Mouse (Mus musculus) kidney, postnatal 0 days (tissue): ENCODE measurements at regions not wholly inside any gene's neighbourhood (a gene's known extent, or its start where the extent isn't known, plus 50 kb on each side); places are given as distances from the start of the nearest gene placed in this dataset.

Source experiments
- ATAC-seq: fragments of 200-750 bp; cut with Nextera tagmentation; replicated peaks from 2 replicates; pipeline ENCODE4 v1.8.0; 2017; ENCODE audit warnings: low read depth, moderate number of reproducible peaks, moderate TSS enrichment, moderate library complexity; ENCODE audit not compliant: low FRiP score
- DNase-seq: peaks from one replicate; pipeline ENCODE4 v3.0.0-alpha.2; 2016; ENCODE audit warnings: low spot score
- H3K27ac ChIP-seq: fragments of 300-500 bp; sonication (generic); 2 replicates; pipeline ENCODE4 v1.5.1; 2014; ENCODE audit warnings: mild to moderate bottlenecking
- H3K27me3 ChIP-seq: fragments of 300-500 bp; sonication (generic); 2 replicates; pipeline ENCODE4 v1.6.1; 2014; ENCODE audit warnings: low read length, mixed read lengths; ENCODE audit not compliant: insufficient read depth
- H3K36me3 ChIP-seq: fragments of 300-500 bp; sonication (generic); 2 replicates; pipeline ENCODE4 v1.6.1; 2014; ENCODE audit warnings: low read length, mixed read lengths; ENCODE audit not compliant: insufficient read depth
- H3K4me1 ChIP-seq: fragments of 300-500 bp; sonication (generic); replicated peaks from 2 replicates; pipeline ENCODE4 v1.6.1; 2014; ENCODE audit warnings: antibody characterized with exemption, low read length, mixed read lengths; ENCODE audit not compliant: insufficient read depth
- H3K4me2 ChIP-seq: fragments of 300-500 bp; sonication (generic); 2 replicates; pipeline ENCODE4 v1.6.1; 2014; ENCODE audit warnings: mild to moderate bottlenecking, low read length, moderate library complexity, mixed read lengths
- H3K4me3 ChIP-seq: fragments of 300-500 bp; sonication (generic); replicated peaks from 2 replicates; pipeline ENCODE4 v1.5.1; 2014; ENCODE audit warnings: low read depth, low read length
- H3K9ac ChIP-seq: fragments of 300-500 bp; sonication (generic); 2 replicates; pipeline ENCODE4 v1.6.1; 2014; ENCODE audit warnings: low read depth, low read length
- H3K9me3 ChIP-seq: fragments of 300-500 bp; sonication (generic); replicated peaks from 2 replicates; pipeline ENCODE4 v1.6.1; 2016; ENCODE audit warnings: low read length, inconsistent platforms, mixed read lengths
- CTCF ChIP-seq: IDR thresholded peaks from 2 replicates; pipeline ENCODE4 v1.5.1; 2016; ENCODE audit warnings: antibody characterized with exemption, low read depth, mild to moderate bottlenecking, moderate library complexity
- WGBS: fragments of 180-500 bp; shearing (Covaris S2); extraction: QIAGEN DNeasy Blood & Tissue Kit; methylation state at CpG from one replicate; pipeline ENCODE4 v1.1.7; 2014; 5-methylcytosine and 5-hydroxymethylcytosine counted together

GRCm38 (mm10) chr9:69623312-69623711 is 137.4 kb downstream of the Foxb1 start:
- H3K4me1 ChIP-seq, result no peaks in the 10 kb centered on the region
- H3K9ac ChIP-seq, result no peak overlapping the region
- ATAC-seq (no peak), DNase-seq (peak; percentile 85)
- WGBS, result 23% methylated on average over 7 of the region's 7 CpGs
- no peak overlapping the region for H3K27ac ChIP-seq
- H3K36me3 ChIP-seq, result no peaks in the 10 kb centered on the region
- no peak overlapping the region for H3K4me2 ChIP-seq
- no peaks in the 10 kb centered on the region for H3K27me3 ChIP-seq
- H3K9me3 ChIP-seq, result no peaks in the 10 kb centered on the region
- peak; percentile 89 for TF ChIP-seq CTCF
- H3K4me3 ChIP-seq, result no peak overlapping the region

- TF ChIP-seq CTCF, result no peak
- no peak for DNase-seq
- Histone ChIP-seq H3K9ac (no peak overlapping the region), H3K4me2 (no peak overlapping the region), H3K36me3 (no peaks in the 10 kb centered on the region), H3K27me3 (no peaks in the 10 kb centered on the region), H3K9me3 (no peaks in the 10 kb centered on the region), H3K27ac (no peak overlapping the region), H3K4me3 (no peak overlapping the region), H3K4me1 (no peaks in the 10 kb centered on the region)
- 57% methylated on average over 3 of the region's 3 CpGs for WGBS
- ATAC-seq, result no peak
Measured at GRCm38 (mm10) chr9:69621006-69621405, 139.7 kb downstream of the Foxb1 start.

- WGBS, result 72% methylated on average over 2 of the region's 2 CpGs
- Histone ChIP-seq H3K4me3 (no peak overlapping the region), H3K9ac (no peak overlapping the region), H3K4me1 (no peaks in the 10 kb centered on the region), H3K36me3 (no peaks in the 10 kb centered on the region), H3K27ac (no peak overlapping the region), H3K9me3 (no peaks in the 10 kb centered on the region), H3K27me3 (no peaks in the 10 kb centered on the region), H3K4me2 (no peak overlapping the region)
- ATAC-seq (no peak), DNase-seq (no peak)
- no peak for TF ChIP-seq CTCF
Measured at GRCm38 (mm10) chr9:69617328-69617727, 143.4 kb downstream of the Foxb1 start.

GRCm38 (mm10) chr9:69597472-69597871 is 144.1 kb downstream of the Anxa2 start:
- H3K9ac ChIP-seq, result no peak overlapping the region
- DNase-seq, result no peak
- H3K27ac ChIP-seq, result no peak overlapping the region
- no peak overlapping the region for H3K4me2 ChIP-seq
- H3K4me3 ChIP-seq, result no peak overlapping the region
- H3K4me1 ChIP-seq, result no peaks in the 10 kb centered on the region
- 65% methylated on average over 8 of the region's 8 CpGs for WGBS
- ATAC-seq, result no peak
- no peaks in the 10 kb centered on the region for H3K27me3 ChIP-seq
- no peaks in the 10 kb centered on the region for H3K36me3 ChIP-seq
- no peak for TF ChIP-seq CTCF
- no peaks in the 10 kb centered on the region for H3K9me3 ChIP-seq

- Histone ChIP-seq H3K4me2 (no peak overlapping the region), H3K9me3 (no peaks in the 10 kb centered on the region), H3K27ac (no peak overlapping the region), H3K27me3 (no peaks in the 10 kb centered on the region), H3K9ac (no peak overlapping the region), H3K4me1 (no peaks in the 10 kb centered on the region), H3K36me3 (no peaks in the 10 kb centered on the region), H3K4me3 (no peak overlapping the region)
- WGBS, result 81% methylated on average over 15 of the region's 15 CpGs
- DNase-seq (no peak), ATAC-seq (no peak)
- no peak for TF ChIP-seq CTCF
Measured at GRCm38 (mm10) chr9:69592329-69593062, 139.1 kb downstream of the Anxa2 start.

GRCm38 (mm10) chr9:69588846-69589245 is 135.4 kb downstream of the Anxa2 start:
- Histone ChIP-seq H3K27me3 (no peaks in the 10 kb centered on the region), H3K4me3 (no peak overlapping the region), H3K27ac (no peak overlapping the region), H3K36me3 (no peaks in the 10 kb centered on the region), H3K9me3 (no peaks in the 10 kb centered on the region), H3K9ac (no peak overlapping the region), H3K4me1 (no peaks in the 10 kb centered on the region), H3K4me2 (no peak overlapping the region)
- ATAC-seq (no peak), DNase-seq (no peak)
- no peak for TF ChIP-seq CTCF
- WGBS, result 84% methylated on average over 4 of the region's 4 CpGs

GRCm38 (mm10) chr9:69587096-69587495 is 133.7 kb downstream of the Anxa2 start:
- ATAC-seq, result no peak

More at GRCm38 (mm10) chr9:69587096-69587495, 133.7 kb downstream of the Anxa2 start:
- Histone ChIP-seq H3K9ac (no peak overlapping the region), H3K4me1 (no peaks in the 10 kb centered on the region), H3K4me2 (no peak overlapping the region), H3K4me3 (no peak overlapping the region), H3K27ac (no peak overlapping the region), H3K27me3 (no peaks in the 10 kb centered on the region), H3K36me3 (no peaks in the 10 kb centered on the region), H3K9me3 (no peaks in the 10 kb centered on the region)
- 75% methylated on average over 3 of the region's 3 CpGs for WGBS
- no peak for DNase-seq
- TF ChIP-seq CTCF, result no peak; the same call in 1 of the 2 replicates
